Mouse (Mus musculus): ENCODE measurements around the gene Map1s. TPM values are rescaled to one million over a fixed set of nuclear protein-coding genes. Genes with fewer than 3 reads are reported as not detected.

Gene Map1s
- polyA plus RNA-seq, 1 experiment from 2014 or later = 67.8 TPM

- Histone ChIP-seq H3K36me3 (replicated peaks) (peaks cover 16% of the 10 kb centered on the region), H3K27me3 (replicated peaks; ENCODE audit: low read depth, poor library complexity, severe bottlenecking) (peaks cover 9% of the 10 kb centered on the region), H3K4me3 (peak overlapping the region; percentile 49), H3K27ac (replicated peaks) (peak overlapping the region; percentile 80), H3K4me1 (peaks cover 71% of the 10 kb centered on the region), H3K9me3 (no peaks in the 10 kb centered on the region)
- 13% methylated on average over 40 of the region's 40 CpGs for WGBS
- DNase-seq (ENCODE audit: low spot score) = peak; percentile 84
These were observed 37.1 kb upstream of the Map1s start for GRCm38 (mm10) chr8:70868559-70869198.

DNA sequence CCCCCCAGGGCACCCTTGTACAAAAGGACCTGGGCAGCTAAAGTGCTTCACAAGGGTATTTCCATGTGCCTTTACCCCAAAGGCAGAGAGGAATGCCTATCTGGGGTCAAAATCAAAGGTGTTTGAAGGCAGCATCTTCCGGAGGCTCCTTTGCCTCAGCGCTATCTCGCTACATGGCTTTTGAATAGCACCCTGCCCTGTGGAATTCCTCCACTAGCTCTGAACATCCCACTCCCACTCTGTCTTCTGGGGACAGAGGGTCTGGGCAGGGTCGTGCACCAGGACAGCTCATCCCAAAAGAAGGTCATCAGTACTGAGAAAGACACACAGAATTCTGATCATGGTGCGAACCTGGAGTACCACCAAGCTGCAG lies 36.5 kb upstream of the Map1s start:
- H3K4me1 ChIP-seq = peaks cover 71% of the 10 kb centered on the region
- peaks cover 16% of the 10 kb centered on the region for H3K36me3 ChIP-seq (replicated peaks)
- peak overlapping the region; percentile 80 for H3K27ac ChIP-seq (replicated peaks)
- 39% methylated on average over 5 of the region's 5 CpGs for WGBS
- H3K27me3 ChIP-seq (replicated peaks; ENCODE audit: low read depth, poor library complexity, severe bottlenecking) = peaks cover 4% of the 10 kb centered on the region; the same call in 1 of the 2 replicates
- H3K4me3 ChIP-seq = peak overlapping the region; percentile 49
- no peaks in the 10 kb centered on the region for H3K9me3 ChIP-seq
- no peak for DNase-seq (ENCODE audit: low spot score)

DNA sequence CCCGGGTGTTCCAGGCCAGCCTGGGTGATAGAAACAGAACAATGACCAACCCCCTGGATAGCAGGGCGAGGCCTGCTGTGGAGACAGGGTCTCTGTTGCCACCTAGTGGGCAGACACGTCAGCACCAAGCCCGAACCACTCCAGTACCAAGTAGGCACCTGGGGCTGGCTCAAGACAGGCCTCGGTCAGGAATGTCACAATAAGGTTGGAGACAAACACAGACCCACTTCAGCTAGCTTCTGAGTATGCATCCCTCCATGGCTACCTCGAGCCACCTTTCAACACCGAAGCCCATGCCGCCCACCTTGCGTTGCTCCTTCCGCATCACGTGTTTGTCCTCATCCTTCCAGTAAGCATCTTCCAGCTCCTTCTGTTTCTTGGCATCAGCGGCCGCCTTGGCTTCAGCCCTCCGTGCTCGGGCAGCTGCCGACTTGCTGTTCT lies 36.1 kb upstream of the Map1s start:
- H3K27ac ChIP-seq (replicated peaks) = peak overlapping the region; percentile 80
- H3K36me3 ChIP-seq (replicated peaks) = peaks cover 16% of the 10 kb centered on the region
- H3K4me1 ChIP-seq = peaks cover 66% of the 10 kb centered on the region
- DNase-seq (ENCODE audit: low spot score) = peak; percentile 83
- no peaks in the 10 kb centered on the region; the same call in 1 of the 2 replicates for H3K27me3 ChIP-seq (replicated peaks; ENCODE audit: low read depth, poor library complexity, severe bottlenecking)
- peak overlapping the region; percentile 49 for H3K4me3 ChIP-seq
- 51% methylated on average over 16 of the region's 16 CpGs for WGBS
- H3K9me3 ChIP-seq = no peaks in the 10 kb centered on the region

- DNase-seq (ENCODE audit: low spot score) = no peak
- 87% methylated on average over 5 of the region's 5 CpGs for WGBS
- Histone ChIP-seq H3K36me3 (replicated peaks) (peaks cover 16% of the 10 kb centered on the region), H3K27ac (replicated peaks) (no peak overlapping the region), H3K4me1 (peaks cover 50% of the 10 kb centered on the region), H3K4me3 (peak overlapping the region; percentile 14), H3K9me3 (no peaks in the 10 kb centered on the region), H3K27me3 (replicated peaks; ENCODE audit: low read depth, poor library complexity, severe bottlenecking) (no peaks in the 10 kb centered on the region)
These were observed 34.4 kb upstream of the Map1s start for GRCm38 (mm10) chr8:70871195-70871807.

- Histone ChIP-seq H3K27ac (replicated peaks) (peak overlapping the region; percentile 91), H3K27me3 (replicated peaks; ENCODE audit: low read depth, poor library complexity, severe bottlenecking) (no peaks in the 10 kb centered on the region), H3K9me3 (no peaks in the 10 kb centered on the region), H3K4me3 (peak overlapping the region; percentile 72), H3K4me1 (peaks cover 42% of the 10 kb centered on the region), H3K36me3 (replicated peaks) (peaks cover 9% of the 10 kb centered on the region)
- 5% methylated on average over 31 of the region's 31 CpGs for WGBS
- no peak for DNase-seq (ENCODE audit: low spot score)
These were observed 32.9 kb upstream of the Map1s start for GRCm38 (mm10) chr8:70872643-70873363.

DNA sequence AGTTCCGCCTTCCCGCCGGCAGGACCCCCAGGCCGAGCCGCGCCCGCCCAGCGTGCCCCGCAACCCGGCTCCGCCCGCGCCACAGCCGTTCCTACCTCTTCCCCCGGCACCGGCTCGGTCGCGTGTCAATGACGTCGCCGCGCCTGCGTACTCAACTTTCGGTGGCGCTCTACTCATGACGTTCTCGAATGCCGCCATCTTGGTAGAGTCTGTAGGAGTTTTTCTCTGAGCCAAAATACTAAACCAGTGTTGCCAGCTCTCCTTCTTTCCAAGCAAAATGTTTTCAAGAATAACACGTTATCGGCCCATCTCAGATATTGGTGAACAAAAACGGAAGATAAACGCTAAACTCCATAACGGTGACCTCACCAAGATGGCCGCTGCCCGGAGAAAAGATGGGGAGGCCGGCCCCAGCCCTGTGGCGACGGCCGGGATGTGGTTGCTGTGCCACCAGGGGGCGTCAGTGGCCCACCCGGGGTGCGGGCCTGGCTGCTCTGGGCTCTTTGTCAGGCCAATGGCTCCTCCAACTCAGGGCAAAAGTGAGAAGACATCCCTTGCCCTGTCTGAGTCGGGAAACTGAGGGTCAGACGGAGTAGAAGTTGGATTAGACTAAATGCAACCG lies 32.3 kb upstream of the Map1s start, which contains the start of gene Ccdc124:
Ccdc124 (minus strand) TSS at position 572 of the 622 bp plus-strand sequence.
- WGBS = 1% methylated on average over 46 of the region's 46 CpGs

GRCm38 (mm10) chr8:70874441-70874840 lies 31.3 kb upstream of the Map1s start:
- Histone ChIP-seq H3K9me3 (no peaks in the 10 kb centered on the region), H3K27me3 (replicated peaks; ENCODE audit: low read depth, poor library complexity, severe bottlenecking) (no peaks in the 10 kb centered on the region), H3K36me3 (replicated peaks) (no peaks in the 10 kb centered on the region), H3K27ac (replicated peaks) (peak overlapping the region; percentile 41), H3K4me1 (peaks cover 26% of the 10 kb centered on the region), H3K4me3 (0 out of 2 replicates have a peak overlapping the region, but pooled peaks have one; percentile 72)
- WGBS = 90% methylated on average over 13 of the region's 13 CpGs
- DNase-seq (ENCODE audit: low spot score) = no peak

More for the DNA sequence above, 32.3 kb upstream of the Map1s start, which contains the start of gene Ccdc124:
- no peaks in the 10 kb centered on the region for H3K27me3 ChIP-seq (replicated peaks; ENCODE audit: low read depth, poor library complexity, severe bottlenecking)
- H3K4me1 ChIP-seq = peaks cover 35% of the 10 kb centered on the region
- peak within 1 kb of the TSS; percentile 72 for H3K4me3 ChIP-seq
- no peaks in the 10 kb centered on the region for H3K9me3 ChIP-seq
- peak; percentile 96 for DNase-seq (ENCODE audit: low spot score)
- H3K27ac ChIP-seq (replicated peaks) = peak within 1 kb of the TSS; percentile 91
- H3K36me3 ChIP-seq (replicated peaks) = peaks cover 2% of the 10 kb centered on the region; the same call in 1 of the 2 replicates

GRCm38 (mm10) chr8:70876382-70876781 lies 29.4 kb upstream of the Map1s start:
- Histone ChIP-seq H3K27ac (replicated peaks) (no peak overlapping the region), H3K36me3 (replicated peaks) (no peaks in the 10 kb centered on the region), H3K4me3 (no peak overlapping the region), H3K4me1 (peaks cover 32% of the 10 kb centered on the region), H3K27me3 (replicated peaks; ENCODE audit: low read depth, poor library complexity, severe bottlenecking) (0 out of 2 replicates have a peak, but pooled peaks cover 9% of the 10 kb centered on the region), H3K9me3 (no peaks in the 10 kb centered on the region)
- WGBS = 61% methylated on average over 4 of the region's 4 CpGs
- no peak for DNase-seq (ENCODE audit: low spot score)

- 47% methylated on average over 2 of the region's 2 CpGs for WGBS
- Histone ChIP-seq H3K4me3 (no peak overlapping the region), H3K36me3 (replicated peaks) (no peaks in the 10 kb centered on the region), H3K27me3 (replicated peaks; ENCODE audit: low read depth, poor library complexity, severe bottlenecking) (0 out of 2 replicates have a peak, but pooled peaks cover 9% of the 10 kb centered on the region), H3K9me3 (no peaks in the 10 kb centered on the region), H3K27ac (replicated peaks) (no peak overlapping the region), H3K4me1 (peaks cover 20% of the 10 kb centered on the region)
- peak; percentile 8 for DNase-seq (ENCODE audit: low spot score)
These were observed 27.6 kb upstream of the Map1s start for GRCm38 (mm10) chr8:70878178-70878577.

- H3K4me1 ChIP-seq = peaks cover 15% of the 10 kb centered on the region
- H3K27me3 ChIP-seq (replicated peaks; ENCODE audit: low read depth, poor library complexity, severe bottlenecking) = 0 out of 2 replicates have a peak, but pooled peaks cover 9% of the 10 kb centered on the region
- 46% methylated on average over 4 of the region's 4 CpGs for WGBS
- DNase-seq (ENCODE audit: low spot score) = peak; percentile 10
- no peak overlapping the region for H3K27ac ChIP-seq (replicated peaks)
- no peaks in the 10 kb centered on the region for H3K9me3 ChIP-seq
- no peak overlapping the region for H3K4me3 ChIP-seq
- H3K36me3 ChIP-seq (replicated peaks) = no peaks in the 10 kb centered on the region
These were observed 26.2 kb upstream of the Map1s start for GRCm38 (mm10) chr8:70879500-70879899.

- Histone ChIP-seq H3K4me3 (no peak overlapping the region), H3K36me3 (replicated peaks) (no peaks in the 10 kb centered on the region), H3K4me1 (peaks cover 15% of the 10 kb centered on the region), H3K27me3 (replicated peaks; ENCODE audit: low read depth, poor library complexity, severe bottlenecking) (0 out of 2 replicates have a peak, but pooled peaks cover 13% of the 10 kb centered on the region), H3K27ac (replicated peaks) (no peak overlapping the region; the same call in 1 of the 2 replicates), H3K9me3 (no peaks in the 10 kb centered on the region)
- 11% methylated on average over 4 of the region's 4 CpGs for WGBS
- DNase-seq (ENCODE audit: low spot score) = no peak
These were observed 25.6 kb upstream of the Map1s start for GRCm38 (mm10) chr8:70880126-70880525.

DNA sequence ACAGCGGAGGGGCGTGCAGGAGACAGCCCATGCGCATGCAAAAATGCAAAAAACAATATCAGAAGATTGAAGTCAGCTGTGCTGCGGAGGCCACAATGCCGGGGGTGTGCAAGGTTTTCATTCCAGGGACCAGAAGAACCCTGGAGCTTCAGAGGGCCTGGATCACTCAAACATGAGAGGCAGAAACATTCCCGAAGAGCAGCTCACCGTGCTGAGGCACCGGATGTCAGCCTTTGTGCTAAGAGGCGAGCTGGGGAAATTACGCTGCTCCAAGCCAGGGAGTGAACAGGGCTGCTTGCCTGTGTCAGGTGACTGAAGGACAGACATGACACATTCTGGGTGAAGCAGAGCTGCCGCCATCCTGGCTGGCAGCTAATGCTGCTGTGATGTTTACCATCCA lies 25.2 kb upstream of the Map1s start:
- peaks cover 15% of the 10 kb centered on the region for H3K4me1 ChIP-seq
- DNase-seq (ENCODE audit: low spot score) = no peak
- 0 out of 2 replicates have a peak, but pooled peaks cover 15% of the 10 kb centered on the region for H3K27me3 ChIP-seq (replicated peaks; ENCODE audit: low read depth, poor library complexity, severe bottlenecking)
- no peak overlapping the region; the same call in 1 of the 2 replicates for H3K27ac ChIP-seq (replicated peaks)
- H3K4me3 ChIP-seq = no peak overlapping the region
- no peaks in the 10 kb centered on the region for H3K36me3 ChIP-seq (replicated peaks)
- no peaks in the 10 kb centered on the region for H3K9me3 ChIP-seq
- WGBS = 28% methylated on average over 11 of the region's 11 CpGs

All from embryonic facial prominence, embryonic 10.5 days (tissue).